Mouse (Mus musculus) olfactory bulb, adult 2 months (tissue): ENCODE measurements around the gene Trim2. TPM values are rescaled to one million over a fixed set of nuclear protein-coding genes. Genes with fewer than 3 reads are reported as not detected.

Source experiments
- H3K27ac ChIP-seq: fragments of 200-500 bp; 2 replicates; pipeline ENCODE4 v1.5.1; 2012; ENCODE audit warnings: low read depth, low read length; ENCODE audit not compliant: insufficient read depth
- H3K4me1 ChIP-seq: fragments of 200-500 bp; 2 replicates; pipeline ENCODE4 v1.6.1; 2012; ENCODE audit warnings: low read length; ENCODE audit not compliant: control insufficient read depth, insufficient read depth
- H3K4me3 ChIP-seq: fragments of 200-500 bp; 2 replicates; pipeline ENCODE4 v1.5.1; 2012; ENCODE audit warnings: mild to moderate bottlenecking, low read depth, low read length, moderate library complexity; ENCODE audit not compliant: insufficient read depth
- CTCF ChIP-seq: fragments of 200-500 bp; IDR thresholded peaks from 2 replicates; pipeline ENCODE4 v1.5.1; 2012; ENCODE audit warnings: low read depth, mild to moderate bottlenecking, low read length, moderate library complexity; ENCODE audit not compliant: insufficient read depth
- POLR2A ChIP-seq: fragments of 200-500 bp; IDR thresholded peaks from 2 replicates; pipeline ENCODE4 v1.6.1; 2012; ENCODE audit warnings: mild to moderate bottlenecking, low read depth, low read length, moderate library complexity; ENCODE audit not compliant: insufficient read depth
- WGBS: fragments of 180-500 bp; shearing (Covaris S2); methylation state at CpG from one replicate; pipeline ENCODE4 v1.1.7; 2018; 5-methylcytosine and 5-hydroxymethylcytosine counted together
- polyA plus RNA-seq: library from polyadenylated mRNA; stranded (reverse); fragments of >200 nt; gene quantifications from 2 replicates; pipeline ENCODE4 v1.2.4, GENCODE M21; 2012; ENCODE audit warnings: low replicate concordance; ENCODE audit not compliant: missing spikeins, insufficient read depth, insufficient read length

Trim2 gene
- polyA plus RNA-seq, 1 experiment = not detected

GRCm38 (mm10) chr3:84301674-84302073, 5.0 kb downstream of the Trim2 start:
- 56% methylated on average over 4 of the region's 4 CpGs for WGBS
- Histone ChIP-seq H3K27ac (no peak overlapping the region), H3K4me3 (peak overlapping the region; percentile 16; the same call in 1 of the 2 replicates), H3K4me1 (peaks cover 17% of the 10 kb centered on the region)
- no peak for TF ChIP-seq POLR2A
- no peak for TF ChIP-seq CTCF

- 76% methylated on average over 3 of the region's 3 CpGs for WGBS
- H3K27ac ChIP-seq = no peak overlapping the region
- TF ChIP-seq CTCF (no peak), POLR2A (no peak)
- no peak overlapping the region for H3K4me3 ChIP-seq
- H3K4me1 ChIP-seq = peaks cover 13% of the 10 kb centered on the region
Measured at GRCm38 (mm10) chr3:84298186-84298585, 8.5 kb downstream of the Trim2 start.

- H3K27ac ChIP-seq = no peak overlapping the region
- no peak for TF ChIP-seq CTCF
- no peak for TF ChIP-seq POLR2A
- WGBS = 35% methylated on average over 2 of the region's 2 CpGs
- peaks cover 7% of the 10 kb centered on the region for H3K4me1 ChIP-seq
- no peak overlapping the region for H3K4me3 ChIP-seq
Measured at GRCm38 (mm10) chr3:84296676-84297075, 10.0 kb downstream of the Trim2 start.

- 80% methylated on average over 9 of the region's 9 CpGs for WGBS
- no peak overlapping the region for H3K27ac ChIP-seq
- peaks cover 6% of the 10 kb centered on the region for H3K4me1 ChIP-seq
- no peak overlapping the region for H3K4me3 ChIP-seq
- TF ChIP-seq POLR2A = no peak
- TF ChIP-seq CTCF = no peak
Measured at GRCm38 (mm10) chr3:84294734-84295133, 11.9 kb downstream of the Trim2 start.

GRCm38 (mm10) chr3:84293666-84294595, 12.7 kb downstream of the Trim2 start:
- TF ChIP-seq CTCF = no peak
- H3K4me3 ChIP-seq = no peak overlapping the region
- 50% methylated on average over 13 of the region's 13 CpGs for WGBS

GRCm38 (mm10) chr3:84292238-84292637, 14.4 kb downstream of the Trim2 start:
- WGBS = 52% methylated on average over 5 of the region's 5 CpGs
- H3K4me3 ChIP-seq = no peak overlapping the region
- TF ChIP-seq CTCF (no peak), POLR2A (no peak)
- H3K27ac ChIP-seq = no peak overlapping the region; the same call in 1 of the 2 replicates
- peaks cover 6% of the 10 kb centered on the region for H3K4me1 ChIP-seq

More at GRCm38 (mm10) chr3:84293666-84294595, 12.7 kb downstream of the Trim2 start:
- H3K4me1 ChIP-seq = peaks cover 6% of the 10 kb centered on the region
- H3K27ac ChIP-seq = no peak overlapping the region

GRCm38 (mm10) chr3:84288931-84289330, 17.7 kb downstream of the Trim2 start:
- Histone ChIP-seq H3K4me3 (no peak overlapping the region), H3K27ac (no peak overlapping the region), H3K4me1 (peaks cover 5% of the 10 kb centered on the region)
- 56% methylated on average over 4 of the region's 4 CpGs for WGBS
- no peak for TF ChIP-seq POLR2A
- no peak for TF ChIP-seq CTCF

GRCm38 (mm10) chr3:84287256-84287655, 19.4 kb downstream of the Trim2 start:
- no peak for TF ChIP-seq CTCF
- no peak for TF ChIP-seq POLR2A
- Histone ChIP-seq H3K27ac (no peak overlapping the region), H3K4me3 (no peak overlapping the region), H3K4me1 (peaks cover 5% of the 10 kb centered on the region)
- WGBS = 85% methylated on average over 3 of the region's 3 CpGs

GRCm38 (mm10) chr3:84286311-84286710, 20.4 kb downstream of the Trim2 start:
- H3K4me1 ChIP-seq = peaks cover 12% of the 10 kb centered on the region
- WGBS = 92% methylated on average over 5 of the region's 5 CpGs
- no peak overlapping the region for H3K27ac ChIP-seq
- H3K4me3 ChIP-seq = no peak overlapping the region
- no peak for TF ChIP-seq POLR2A
- TF ChIP-seq CTCF = no peak

- TF ChIP-seq CTCF (no peak), POLR2A (no peak)
- Histone ChIP-seq H3K4me1 (peaks cover 19% of the 10 kb centered on the region), H3K4me3 (no peak overlapping the region), H3K27ac (no peak overlapping the region)
- WGBS = 70% methylated on average over 3 of the region's 3 CpGs
Measured at GRCm38 (mm10) chr3:84284796-84285195, 21.9 kb downstream of the Trim2 start.
